Mouse (Mus musculus) neural tube, embryonic 15.5 days (tissue): ENCODE data around the gene Slc25a18. TPM values are rescaled to one million over a fixed set of nuclear protein-coding genes. Genes with fewer than 3 reads are reported as not detected.

Experiments used
- ATAC-seq: fragments of 200-750 bp; cut with Nextera tagmentation; 2 replicates; pipeline ENCODE4 v1.8.0; 2017; ENCODE audit warnings: mild to moderate bottlenecking, moderate TSS enrichment, moderate library complexity; ENCODE audit not compliant: low FRiP score
- H3K27ac ChIP-seq: fragments of 300-500 bp; sonication (generic); replicated peaks from 2 replicates; pipeline ENCODE4 v1.5.1; 2015; ENCODE audit warnings: mild to moderate bottlenecking, inconsistent platforms
- H3K27me3 ChIP-seq: fragments of 300-500 bp; sonication (generic); replicated peaks from 2 replicates; pipeline ENCODE4 v1.6.1; 2015; ENCODE audit warnings: inconsistent platforms
- H3K36me3 ChIP-seq: fragments of 300-500 bp; sonication (generic); 2 replicates; pipeline ENCODE4 v1.6.1; 2015; ENCODE audit warnings: inconsistent platforms
- H3K4me1 ChIP-seq: fragments of 300-500 bp; sonication (generic); 2 replicates; pipeline ENCODE4 v1.6.1; 2015; ENCODE audit warnings: inconsistent platforms
- H3K4me2 ChIP-seq: fragments of 300-500 bp; sonication (generic); 2 replicates; pipeline ENCODE4 v1.6.1; 2015; ENCODE audit warnings: inconsistent platforms, mild to moderate bottlenecking, moderate library complexity
- H3K4me3 ChIP-seq: fragments of 300-500 bp; sonication (generic); replicated peaks from 2 replicates; pipeline ENCODE4 v1.5.1; 2015; ENCODE audit warnings: mild to moderate bottlenecking, inconsistent platforms
- H3K9ac ChIP-seq: fragments of 300-500 bp; sonication (generic); replicated peaks from 2 replicates; pipeline ENCODE4 v1.6.1; 2015; ENCODE audit warnings: mild to moderate bottlenecking, inconsistent platforms
- H3K9me3 ChIP-seq: fragments of 300-500 bp; sonication (generic); replicated peaks from 2 replicates; pipeline ENCODE4 v1.6.1; 2016; ENCODE audit warnings: inconsistent platforms
- WGBS: fragments of 180-500 bp; shearing (Covaris S2); methylation state at CpG from one replicate; pipeline ENCODE4 v1.1.7; 2015; ENCODE audit warnings: mixed read lengths; 5-methylcytosine and 5-hydroxymethylcytosine counted together
- polyA plus RNA-seq: library from polyadenylated mRNA; unstranded; fragments of >200 nt; fragmentation: Nextera tagmentation; extraction: Ambion mirVana; gene quantifications from 2 replicates; pipeline ENCODE4 v1.2.1, GENCODE M21; 2015

Gene Slc25a18
- polyA plus RNA-seq, 1 experiment from 2014 or later = 22.5 TPM

DNA sequence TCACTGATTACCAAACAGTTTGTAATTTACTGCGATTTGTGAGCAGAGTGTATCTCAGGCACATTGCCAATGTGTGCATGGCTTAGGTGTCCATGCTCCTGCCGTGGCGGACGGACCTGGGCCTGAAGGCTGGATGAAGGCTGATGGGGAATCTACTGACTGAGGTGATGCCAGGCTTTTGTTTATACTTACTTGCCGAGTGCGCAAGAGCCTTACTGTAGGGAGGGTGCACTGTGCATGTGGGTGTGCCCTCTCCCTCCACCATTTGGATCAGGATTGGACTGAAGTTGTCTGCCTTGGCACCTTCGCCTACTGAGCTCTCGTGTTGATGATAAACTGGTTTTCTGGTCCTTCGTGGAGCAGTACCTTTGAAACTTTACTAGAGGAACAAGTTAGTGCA lies 4.2 kb downstream of the Slc25a18 start:
- WGBS = 89% methylated on average over 9 of the region's 9 CpGs
- no peaks in the 10 kb centered on the region for H3K36me3 ChIP-seq
- H3K4me3 ChIP-seq = no peak overlapping the region
- H3K4me1 ChIP-seq = peaks cover 15% of the 10 kb centered on the region
- H3K9ac ChIP-seq = no peak overlapping the region
- no peak overlapping the region for H3K4me2 ChIP-seq
- no peaks in the 10 kb centered on the region for H3K9me3 ChIP-seq
- no peak overlapping the region for H3K27ac ChIP-seq
- ATAC-seq = no peak
- H3K27me3 ChIP-seq = no peaks in the 10 kb centered on the region

DNA sequence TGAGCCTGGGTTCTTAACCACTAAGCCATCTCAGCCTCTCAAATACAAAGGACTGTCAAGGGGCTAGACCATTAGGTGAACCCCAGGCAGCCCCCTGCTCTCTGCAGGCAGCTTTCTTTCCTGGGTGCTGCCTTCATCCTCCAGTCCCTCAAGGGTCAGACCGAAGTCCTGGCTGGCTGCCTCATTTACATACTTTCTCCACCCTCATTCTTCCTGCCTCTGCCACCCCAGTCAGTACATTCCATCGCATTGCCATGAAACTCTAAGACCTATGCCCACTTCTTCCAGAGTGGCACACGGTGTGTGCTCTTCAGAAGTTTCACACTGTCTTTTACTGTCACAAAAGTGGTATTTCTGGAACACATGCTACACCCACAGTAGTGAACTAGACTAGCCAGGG lies 4.8 kb downstream of the Slc25a18 start:
- Histone ChIP-seq H3K36me3 (no peaks in the 10 kb centered on the region), H3K4me3 (no peak overlapping the region), H3K27ac (no peak overlapping the region), H3K9me3 (no peaks in the 10 kb centered on the region), H3K4me2 (no peak overlapping the region), H3K27me3 (no peaks in the 10 kb centered on the region), H3K4me1 (peaks cover 11% of the 10 kb centered on the region), H3K9ac (no peak overlapping the region)
- ATAC-seq = no peak
- WGBS = 57% methylated on average over 3 of the region's 3 CpGs

DNA sequence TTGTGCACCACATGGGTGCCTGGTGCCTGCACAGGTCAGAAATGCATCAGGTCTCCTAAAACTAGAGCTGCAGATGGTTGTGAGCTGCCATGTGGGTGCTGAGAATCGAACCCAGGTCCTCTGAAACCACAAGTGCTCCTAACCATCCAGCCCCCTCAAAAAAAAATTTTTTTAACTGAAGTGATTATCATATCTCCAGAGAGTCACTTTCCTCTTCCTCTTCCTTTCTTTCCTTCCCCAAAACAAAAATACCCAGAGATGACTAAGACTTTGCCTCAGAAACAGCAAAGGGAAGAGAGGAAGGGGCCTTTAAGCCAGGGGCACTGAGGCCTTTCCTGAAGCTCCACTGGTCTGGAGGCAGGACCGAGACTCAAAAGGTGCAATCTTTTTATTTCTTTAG lies 9.6 kb downstream of the Slc25a18 start:
- Histone ChIP-seq H3K36me3 (no peaks in the 10 kb centered on the region), H3K9me3 (no peaks in the 10 kb centered on the region), H3K9ac (no peak overlapping the region), H3K27ac (no peak overlapping the region), H3K27me3 (no peaks in the 10 kb centered on the region), H3K4me2 (no peak overlapping the region), H3K4me1 (peaks cover 7% of the 10 kb centered on the region; the same call in 1 of the 2 replicates), H3K4me3 (no peak overlapping the region)
- ATAC-seq = no peak
- WGBS = 86% methylated on average over 2 of the region's 2 CpGs

DNA sequence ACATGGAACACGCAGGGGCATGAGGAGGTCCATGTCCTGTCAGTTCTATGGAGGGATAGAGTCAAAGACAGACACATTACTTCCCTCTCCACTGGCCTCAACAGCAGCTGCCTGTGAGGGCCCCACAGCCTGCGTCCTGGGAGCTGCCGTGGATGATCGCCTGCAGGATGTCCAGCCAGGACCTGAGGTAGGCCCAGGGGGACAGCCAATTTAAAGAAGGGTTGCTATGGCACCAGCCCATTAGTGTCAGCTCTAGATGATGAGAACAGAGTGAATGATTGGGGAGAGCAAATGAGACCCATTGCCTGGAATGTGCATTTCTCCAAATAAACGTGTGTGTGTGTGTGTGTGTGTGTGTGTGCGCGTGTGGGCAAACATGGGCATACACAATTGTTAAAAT lies 11.0 kb downstream of the Slc25a18 start:
- no peak for ATAC-seq
- H3K36me3 ChIP-seq = no peaks in the 10 kb centered on the region
- WGBS = 48% methylated on average over 7 of the region's 7 CpGs
- H3K4me1 ChIP-seq = peaks cover 7% of the 10 kb centered on the region; the same call in 1 of the 2 replicates
- H3K4me2 ChIP-seq = no peak overlapping the region
- no peaks in the 10 kb centered on the region for H3K9me3 ChIP-seq
- H3K4me3 ChIP-seq = no peak overlapping the region
- H3K27me3 ChIP-seq = no peaks in the 10 kb centered on the region
- H3K27ac ChIP-seq = no peak overlapping the region
- H3K9ac ChIP-seq = no peak overlapping the region

DNA sequence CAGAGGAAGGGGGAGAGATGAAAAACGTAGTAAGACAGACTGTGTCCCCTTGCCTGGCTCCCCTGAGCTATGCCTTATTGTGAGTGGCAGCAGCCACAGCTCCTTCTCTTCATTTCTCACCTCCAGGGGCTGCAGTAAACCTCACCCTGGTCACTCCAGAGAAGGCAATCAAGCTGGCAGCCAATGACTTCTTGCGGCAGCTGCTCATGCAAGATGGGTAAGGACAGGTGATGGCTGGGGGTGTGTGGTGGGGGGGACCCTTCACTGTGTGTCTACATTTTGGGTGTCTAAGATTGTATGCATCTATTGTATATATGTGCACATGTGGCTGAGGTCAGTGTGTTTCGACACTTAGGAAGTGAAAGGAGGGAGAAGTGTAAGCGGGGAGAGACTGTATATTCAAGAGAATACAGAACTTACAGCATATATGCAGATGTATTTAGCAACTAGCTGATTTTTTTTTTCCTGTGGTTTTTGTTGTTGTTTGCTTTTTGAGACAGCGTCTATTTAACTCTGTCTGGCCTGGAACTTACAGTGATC lies 14.8 kb downstream of the Slc25a18 start:
- 80% methylated on average over 5 of the region's 5 CpGs for WGBS
- no peak for ATAC-seq
- no peak overlapping the region for H3K4me2 ChIP-seq
- H3K27ac ChIP-seq = no peak overlapping the region
- no peaks in the 10 kb centered on the region for H3K9me3 ChIP-seq
- peaks cover 16% of the 10 kb centered on the region for H3K36me3 ChIP-seq
- H3K27me3 ChIP-seq = no peaks in the 10 kb centered on the region
- no peak overlapping the region for H3K9ac ChIP-seq
- H3K4me1 ChIP-seq = peaks cover 7% of the 10 kb centered on the region; the same call in 1 of the 2 replicates
- no peak overlapping the region for H3K4me3 ChIP-seq

DNA sequence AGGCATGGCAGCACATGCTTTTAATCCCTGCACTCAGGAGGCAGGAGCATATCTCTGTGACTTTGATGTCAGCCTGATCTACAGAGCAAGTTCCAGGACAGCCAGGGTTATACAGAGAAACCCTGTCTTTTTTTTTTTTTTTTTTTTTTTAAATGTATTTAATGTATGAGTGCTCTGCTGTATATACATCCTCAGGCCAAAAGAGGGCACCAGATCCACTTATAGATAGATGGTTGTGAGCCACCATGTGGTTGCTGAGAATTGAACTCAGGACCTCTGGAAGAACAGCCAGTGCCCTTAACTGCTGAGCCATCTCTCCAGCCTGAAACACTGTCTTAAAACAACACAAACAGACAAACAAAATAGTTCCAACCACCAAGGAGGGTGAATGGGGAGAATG lies 15.5 kb downstream of the Slc25a18 start:
- no peak for ATAC-seq
- Histone ChIP-seq H3K27ac (no peak overlapping the region), H3K9me3 (no peaks in the 10 kb centered on the region), H3K4me1 (peaks cover 7% of the 10 kb centered on the region; the same call in 1 of the 2 replicates), H3K36me3 (peaks cover 24% of the 10 kb centered on the region), H3K4me3 (no peak overlapping the region), H3K4me2 (no peak overlapping the region), H3K27me3 (no peaks in the 10 kb centered on the region), H3K9ac (no peak overlapping the region)

DNA sequence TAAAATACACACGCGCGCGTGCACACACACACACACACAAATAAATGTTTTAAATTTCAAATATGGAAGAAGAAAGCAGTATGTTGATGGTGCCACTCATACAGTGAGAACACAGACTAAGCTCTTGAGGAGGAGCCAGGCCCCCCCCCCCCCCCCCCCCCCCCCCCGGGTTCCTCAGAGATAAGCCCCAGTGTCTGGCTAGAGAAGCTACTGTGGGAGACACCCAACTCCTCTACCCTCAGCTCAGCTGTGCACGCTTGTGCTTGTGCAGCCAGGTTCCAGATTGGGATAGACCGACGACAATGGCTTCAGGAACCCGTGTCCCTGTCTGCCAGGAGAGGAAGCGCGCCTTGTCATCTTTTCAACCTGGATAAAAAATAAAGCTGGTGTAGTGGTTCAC lies 16.8 kb downstream of the Slc25a18 start:
- no peak overlapping the region for H3K27ac ChIP-seq
- H3K36me3 ChIP-seq = peaks cover 36% of the 10 kb centered on the region
- H3K4me1 ChIP-seq = no peaks in the 10 kb centered on the region
- H3K9me3 ChIP-seq = no peaks in the 10 kb centered on the region
- ATAC-seq = no peak
- 92% methylated on average over 11 of the region's 11 CpGs for WGBS
- no peak overlapping the region for H3K4me2 ChIP-seq
- no peaks in the 10 kb centered on the region for H3K27me3 ChIP-seq
- H3K9ac ChIP-seq = no peak overlapping the region
- H3K4me3 ChIP-seq = no peak overlapping the region

DNA sequence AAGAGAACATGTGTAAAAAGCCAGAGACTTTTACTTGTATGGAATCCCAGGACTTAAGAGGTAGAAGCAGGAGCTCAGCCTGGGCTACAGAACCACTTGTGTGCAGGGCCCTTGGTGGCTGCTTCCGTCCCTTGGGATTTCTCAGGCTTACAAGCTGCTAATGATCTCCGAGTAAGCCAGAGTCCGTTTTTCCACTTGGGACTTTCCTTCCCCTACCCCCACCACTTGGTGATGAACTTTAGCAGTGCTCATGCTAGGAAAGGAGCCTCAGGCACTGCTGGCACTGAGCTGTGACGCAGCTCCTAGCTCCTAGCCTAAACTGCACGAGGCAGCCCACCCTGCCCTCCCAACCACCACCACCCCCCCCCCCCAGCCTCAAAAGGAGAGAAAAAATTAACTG lies 17.3 kb downstream of the Slc25a18 start:
- no peak overlapping the region for H3K4me3 ChIP-seq
- no peak overlapping the region for H3K9ac ChIP-seq
- H3K9me3 ChIP-seq = no peaks in the 10 kb centered on the region
- 44% methylated on average over 5 of the region's 5 CpGs for WGBS
- ATAC-seq = no peak
- H3K36me3 ChIP-seq = peaks cover 42% of the 10 kb centered on the region
- no peak overlapping the region for H3K27ac ChIP-seq
- H3K4me1 ChIP-seq = no peaks in the 10 kb centered on the region
- no peak overlapping the region for H3K4me2 ChIP-seq
- no peaks in the 10 kb centered on the region for H3K27me3 ChIP-seq

DNA sequence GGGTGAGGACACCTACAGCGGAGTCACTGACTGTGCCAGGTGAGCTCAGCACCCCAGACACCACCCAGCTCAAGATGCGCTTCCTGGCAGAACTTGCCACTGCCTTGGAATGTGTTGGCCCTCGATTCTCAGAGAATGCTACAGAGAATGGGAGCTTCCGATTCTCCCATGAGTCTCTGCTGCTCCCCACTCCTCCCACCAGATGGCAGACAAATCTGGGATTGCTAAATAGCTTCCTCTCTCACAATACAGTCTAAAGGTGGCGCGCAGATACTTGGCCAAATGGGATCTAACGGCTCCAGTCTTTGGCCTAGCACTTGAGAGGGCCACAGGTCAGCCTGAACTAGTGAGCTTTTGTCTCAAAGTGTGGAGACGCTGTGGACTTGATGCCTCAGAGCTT lies 19.6 kb downstream of the Slc25a18 start:
- Histone ChIP-seq H3K9ac (no peak overlapping the region), H3K9me3 (no peaks in the 10 kb centered on the region), H3K36me3 (peaks cover 64% of the 10 kb centered on the region), H3K4me2 (no peak overlapping the region), H3K4me3 (no peak overlapping the region), H3K27ac (no peak overlapping the region), H3K27me3 (no peaks in the 10 kb centered on the region), H3K4me1 (no peaks in the 10 kb centered on the region)
- WGBS = 89% methylated on average over 8 of the region's 8 CpGs
- ATAC-seq = no peak

DNA sequence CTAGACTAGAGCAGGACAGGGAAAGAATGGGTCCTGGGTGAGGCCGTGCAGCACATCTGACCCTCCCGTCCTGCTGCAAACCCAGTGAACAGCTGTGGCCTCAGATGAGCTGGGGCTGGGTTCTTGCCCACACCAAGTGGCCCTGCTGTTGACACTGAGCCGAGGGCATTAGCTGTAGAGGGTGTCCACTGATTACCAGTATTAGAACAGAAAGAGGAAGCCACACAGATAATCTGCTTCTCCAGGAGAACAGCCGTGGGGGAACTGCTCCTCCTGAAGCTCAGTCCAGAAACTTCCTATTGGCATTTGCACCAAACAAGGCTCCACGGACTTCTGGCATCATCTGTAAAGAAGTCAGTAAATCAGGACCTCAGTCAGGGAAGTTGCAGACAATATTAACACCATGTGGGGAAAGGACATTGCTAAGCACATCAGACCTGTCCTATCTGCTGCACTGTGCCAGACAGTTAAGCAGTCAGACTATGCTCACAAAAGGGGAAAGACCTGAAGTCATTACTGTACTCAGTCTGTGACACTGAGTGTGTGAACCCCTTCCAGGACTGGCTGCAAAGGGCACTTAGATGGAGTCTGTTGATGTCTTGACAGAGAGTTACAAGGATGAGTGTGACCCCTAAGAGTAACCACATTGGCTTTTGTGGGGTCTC lies 22.2 kb downstream of the Slc25a18 start:
- no peak for ATAC-seq
- Histone ChIP-seq H3K4me1 (no peaks in the 10 kb centered on the region), H3K9me3 (no peaks in the 10 kb centered on the region), H3K4me2 (no peak overlapping the region), H3K36me3 (peaks cover 90% of the 10 kb centered on the region), H3K27ac (no peak overlapping the region), H3K27me3 (no peaks in the 10 kb centered on the region), H3K4me3 (no peak overlapping the region), H3K9ac (no peak overlapping the region)
- 93% methylated on average over 5 of the region's 5 CpGs for WGBS

DNA sequence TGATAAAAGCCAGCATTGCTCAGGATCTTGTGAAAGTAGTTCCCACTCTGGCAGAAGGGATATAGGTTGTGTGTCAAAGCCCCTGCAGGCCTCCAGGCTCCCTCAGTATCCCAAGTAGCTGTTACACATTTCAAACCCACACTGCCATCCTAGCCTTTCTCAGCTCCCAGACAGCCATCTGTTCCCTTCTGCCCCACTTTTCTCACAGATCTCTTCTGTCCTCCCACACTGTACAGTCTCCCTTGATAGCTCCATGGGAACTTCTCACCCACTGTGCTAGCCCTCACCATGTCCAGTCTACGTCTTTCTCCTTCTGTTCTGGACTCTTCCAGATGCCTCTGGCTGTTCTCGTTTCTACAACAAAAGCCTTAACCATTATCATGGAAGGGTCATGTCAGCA lies 22.7 kb downstream of the Slc25a18 start:
- WGBS = 88% methylated on average over 2 of the region's 2 CpGs
- no peak overlapping the region for H3K4me3 ChIP-seq
- H3K4me1 ChIP-seq = no peaks in the 10 kb centered on the region
- no peaks in the 10 kb centered on the region for H3K9me3 ChIP-seq
- no peak for ATAC-seq
- H3K4me2 ChIP-seq = no peak overlapping the region
- no peaks in the 10 kb centered on the region for H3K27me3 ChIP-seq
- H3K9ac ChIP-seq = no peak overlapping the region
- peaks cover 95% of the 10 kb centered on the region for H3K36me3 ChIP-seq
- H3K27ac ChIP-seq = no peak overlapping the region

DNA sequence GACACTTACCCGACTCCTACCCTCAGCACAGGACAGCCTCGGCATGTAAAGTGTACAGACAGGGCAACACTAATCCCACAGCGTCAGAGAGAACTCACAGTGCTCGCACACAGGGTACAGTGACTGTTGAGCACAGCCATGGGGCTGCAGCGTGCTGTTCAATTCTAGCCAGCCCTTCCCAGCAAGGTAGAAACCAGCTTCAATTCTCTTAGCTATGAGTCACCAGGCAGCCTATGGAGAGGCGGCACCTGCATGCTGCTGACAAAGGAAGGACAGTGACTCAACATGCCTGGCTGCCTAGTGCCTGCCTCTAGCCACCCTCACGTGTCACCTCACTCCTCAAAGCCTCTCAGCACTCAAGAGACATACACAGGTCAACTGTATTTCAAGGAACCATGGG lies 24.6 kb downstream of the Slc25a18 start:
- peaks cover 99% of the 10 kb centered on the region for H3K36me3 ChIP-seq
- H3K9me3 ChIP-seq = no peaks in the 10 kb centered on the region
- WGBS = 93% methylated on average over 7 of the region's 7 CpGs
- ATAC-seq = no peak
- H3K27ac ChIP-seq = no peak overlapping the region
- H3K4me3 ChIP-seq = no peak overlapping the region
- H3K27me3 ChIP-seq = no peaks in the 10 kb centered on the region
- no peak overlapping the region for H3K4me2 ChIP-seq
- H3K9ac ChIP-seq = no peak overlapping the region
- H3K4me1 ChIP-seq = no peaks in the 10 kb centered on the region
